9 mouse cellular contexts compared by ENCODE assay signal in the genomic region with DNA sequence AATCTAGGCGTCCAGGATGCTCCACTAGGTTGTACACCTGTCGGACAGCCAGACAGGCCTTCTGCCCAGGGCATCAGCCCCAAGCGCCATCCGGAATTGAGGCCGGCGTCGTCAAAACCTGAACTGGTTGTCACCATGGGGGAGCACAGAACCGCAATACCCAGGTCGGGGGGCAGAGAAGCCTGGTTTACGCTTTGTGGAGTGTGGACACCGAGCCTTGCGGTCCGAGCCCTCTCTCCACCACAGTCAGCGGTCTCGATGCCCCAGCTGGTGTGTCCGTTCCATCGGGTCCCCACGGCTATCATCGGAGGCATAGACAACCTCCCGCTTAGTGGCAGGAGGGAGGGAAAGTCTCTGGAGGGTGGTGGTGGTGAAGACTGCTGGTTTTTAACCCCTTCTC. TPM values are rescaled to one million over a fixed set of nuclear protein-coding genes. Genes with fewer than 3 reads are reported as not detected.
DNase-seq lines count a peak whose midpoint lies in the region; ATAC-seq and TF ChIP-seq lines count a peak whose summit lies in the region.
"Had no signal": no experiment of that assay in that cellular context is flagged by ENCODE, and none has a peak within 500 bp of the region (broad histone marks: within the 10 kb centered on the region; RNA-seq: fewer than 3 reads in every experiment).

No protein-coding gene starts in this region.

- no peak for ATAC-seq in kidney, embryonic 15.5 days (replicated peaks; ENCODE audit: low FRiP score)
- no peak for ATAC-seq in intestine, postnatal 0 days
- 0 out of 2 replicates have a peak, but pooled peaks have one; percentile 7 for ATAC-seq in neural tube, embryonic 11.5 days (ENCODE audit: insufficient read depth, low FRiP score, low TSS enrichment)

- no peaks in the 10 kb centered on the region for H3K36me3 ChIP-seq in kidney, embryonic 15.5 days
- H3K36me3 ChIP-seq in forebrain, embryonic 10.5 days (replicated peaks): no peaks in the 10 kb centered on the region
- no peaks in the 10 kb centered on the region for H3K36me3 ChIP-seq in intestine, postnatal 0 days (ENCODE audit: control insufficient read depth, insufficient read depth)
- H3K36me3 ChIP-seq in neural tube, embryonic 11.5 days (ENCODE audit: control insufficient read depth, insufficient read depth, low read length): peaks cover 2% of the 10 kb centered on the region; the same call in 1 of the 2 replicates

- TF ChIP-seq CTCF in intestine, postnatal 0 days (IDR thresholded peaks at IDR 0.05; ENCODE audit: low read depth): no peak

- no peak for DNase-seq in kidney, adult 9 months
- peak; percentile 38 for DNase-seq in forebrain, embryonic 10.5 days (ENCODE audit: extremely low spot score, low spot score)
- no peak for DNase-seq in neural tube, embryonic 11.5 days (ENCODE audit: low spot score)
- DNase-seq in layer of hippocampus, adult 9-11 months: no peak
- no peak for DNase-seq in thymus, postnatal 4 days
- DNase-seq in cerebellum, adult 18-20 months: no peak

- peaks cover 96% of the 10 kb centered on the region for H3K27me3 ChIP-seq in kidney, embryonic 15.5 days
- peaks cover 85% of the 10 kb centered on the region for H3K27me3 ChIP-seq in forebrain, embryonic 10.5 days (ENCODE audit: poor library complexity, severe bottlenecking)
- H3K27me3 ChIP-seq in intestine, postnatal 0 days (replicated peaks; ENCODE audit: control insufficient read depth, insufficient read depth, low read length): peaks cover 64% of the 10 kb centered on the region
- H3K27me3 ChIP-seq in neural tube, embryonic 11.5 days (ENCODE audit: control insufficient read depth, insufficient read depth, low read length): peaks cover 29% of the 10 kb centered on the region

- peak overlapping the region; percentile 55 for H3K4me2 ChIP-seq in kidney, embryonic 15.5 days
- peak overlapping the region; percentile 37; the same call in 1 of the 2 replicates for H3K4me2 ChIP-seq in intestine, postnatal 0 days (replicated peaks; ENCODE audit: low read depth)
- peak overlapping the region; percentile 42 for H3K4me2 ChIP-seq in neural tube, embryonic 11.5 days (ENCODE audit: low read depth)

- no peaks in the 10 kb centered on the region for H3K9me3 ChIP-seq in kidney, embryonic 15.5 days (replicated peaks)
- no peaks in the 10 kb centered on the region for H3K9me3 ChIP-seq in forebrain, embryonic 10.5 days
- H3K9me3 ChIP-seq in intestine, postnatal 0 days (ENCODE audit: control insufficient read depth): no peaks in the 10 kb centered on the region
- no peaks in the 10 kb centered on the region for H3K9me3 ChIP-seq in neural tube, embryonic 11.5 days (ENCODE audit: control insufficient read depth, low read length)

- peak overlapping the region; percentile 29 for H3K4me3 ChIP-seq in kidney, embryonic 15.5 days (replicated peaks)
- peak overlapping the region; percentile 55 for H3K4me3 ChIP-seq in forebrain, embryonic 10.5 days
- no peak overlapping the region; the same call in 1 of the 2 replicates for H3K4me3 ChIP-seq in intestine, postnatal 0 days (ENCODE audit: low read depth, low read length)
- peak overlapping the region; percentile 16 for H3K4me3 ChIP-seq in neural tube, embryonic 11.5 days (ENCODE audit: low read depth, low read length)

- peaks cover 33% of the 10 kb centered on the region for H3K4me1 ChIP-seq in kidney, embryonic 15.5 days
- H3K4me1 ChIP-seq in forebrain, embryonic 10.5 days: peaks cover 59% of the 10 kb centered on the region
- H3K4me1 ChIP-seq in intestine, postnatal 0 days (replicated peaks; ENCODE audit: control insufficient read depth, insufficient read depth, low read length): no peaks in the 10 kb centered on the region
- H3K4me1 ChIP-seq in neural tube, embryonic 11.5 days (ENCODE audit: control insufficient read depth, insufficient read depth, low read length): peaks cover 18% of the 10 kb centered on the region

- H3K27ac ChIP-seq in kidney, embryonic 15.5 days: no peak overlapping the region
- H3K27ac ChIP-seq in forebrain, embryonic 10.5 days: no peak overlapping the region
- no peak overlapping the region for H3K27ac ChIP-seq in intestine, postnatal 0 days (ENCODE audit: low read depth, low read length)
- H3K27ac ChIP-seq in neural tube, embryonic 11.5 days (ENCODE audit: low read depth, low read length): no peak overlapping the region

- H3K9ac ChIP-seq in kidney, embryonic 15.5 days: no peak overlapping the region
- no peak overlapping the region for H3K9ac ChIP-seq in intestine, postnatal 0 days (ENCODE audit: low read depth, low read length)
- H3K9ac ChIP-seq in neural tube, embryonic 11.5 days (ENCODE audit: low read length): peak overlapping the region; percentile 22

- WGBS in kidney, embryonic 15.5 days: 3% methylated on average over 20 of the region's 20 CpGs
- WGBS in forebrain, embryonic 10.5 days: under 1% methylated on average over 20 of the region's 20 CpGs
- 5% methylated on average over 20 of the region's 20 CpGs for WGBS in intestine, postnatal 0 days
- WGBS in neural tube, embryonic 11.5 days: under 1% methylated on average over 20 of the region's 20 CpGs

RNA-seq across cellular contexts. Expression of a gene that starts 24.4 kb away (rescaled TPM):
- not detected in 2 replicates for polyA plus RNA-seq in kidney, embryonic 15.5 days (2015; fragmentation: Nextera tagmentation; extraction: Ambion mirVana)
- 0.15 TPM in 1 of 2 replicates, not detected in the other for polyA plus RNA-seq in forebrain, embryonic 10.5 days (2016; fragmentation: Nextera tagmentation; extraction: Ambion mirVana)
- polyA plus RNA-seq in intestine, postnatal 0 days (2015; fragmentation: Nextera tagmentation; extraction: Ambion mirVana): not detected in 2 replicates
- polyA plus RNA-seq in neural tube, embryonic 11.5 days (2014; fragmentation: Nextera tagmentation; extraction: Ambion mirVana): 0.29 TPM in 1 of 2 replicates, not detected in the other
- polyA plus RNA-seq: small intestine, adult 2 months had no signal

RNA-seq across cellular contexts. Expression of a gene that starts 28.2 kb away (rescaled TPM):
- 3.5 and 3.9 TPM in 2 replicates for polyA plus RNA-seq in kidney, embryonic 15.5 days (2015; fragmentation: Nextera tagmentation; extraction: Ambion mirVana)
- polyA plus RNA-seq in forebrain, embryonic 10.5 days (2016; fragmentation: Nextera tagmentation; extraction: Ambion mirVana): 3.9 and 4.4 TPM in 2 replicates
- 1.1 and 1.2 TPM in 2 replicates for polyA plus RNA-seq in intestine, postnatal 0 days (2015; fragmentation: Nextera tagmentation; extraction: Ambion mirVana)
- 4.4 and 4.7 TPM in 2 replicates for polyA plus RNA-seq in neural tube, embryonic 11.5 days (2014; fragmentation: Nextera tagmentation; extraction: Ambion mirVana)

RNA-seq across cellular contexts. Expression of a gene that starts 37.1 kb away (rescaled TPM):
- polyA plus RNA-seq in kidney, embryonic 15.5 days (2015; fragmentation: Nextera tagmentation; extraction: Ambion mirVana): 0.67 and 0.93 TPM in 2 replicates
- 2.2 and 2.9 TPM in 2 replicates for polyA plus RNA-seq in forebrain, embryonic 10.5 days (2016; fragmentation: Nextera tagmentation; extraction: Ambion mirVana)
- polyA plus RNA-seq in intestine, postnatal 0 days (2015; fragmentation: Nextera tagmentation; extraction: Ambion mirVana): 0.18 and 0.24 TPM in 2 replicates
- polyA plus RNA-seq in neural tube, embryonic 11.5 days (2014; fragmentation: Nextera tagmentation; extraction: Ambion mirVana): 8.2 and 10.0 TPM in 2 replicates

RNA-seq across cellular contexts. Expression of a gene that starts 41.0 kb away (rescaled TPM):
- 21.4 and 24.1 TPM in 2 replicates for polyA plus RNA-seq in kidney, embryonic 15.5 days (2015; fragmentation: Nextera tagmentation; extraction: Ambion mirVana)
- polyA plus RNA-seq in forebrain, embryonic 10.5 days (2016; fragmentation: Nextera tagmentation; extraction: Ambion mirVana): 21.3 and 22.1 TPM in 2 replicates
- polyA plus RNA-seq in intestine, postnatal 0 days (2015; fragmentation: Nextera tagmentation; extraction: Ambion mirVana): 11.4 and 11.9 TPM in 2 replicates
- 27.2 and 31.4 TPM in 2 replicates for polyA plus RNA-seq in neural tube, embryonic 11.5 days (2014; fragmentation: Nextera tagmentation; extraction: Ambion mirVana)

RNA-seq across cellular contexts. Expression of a gene that starts 52.6 kb away (rescaled TPM):
- 27.7 and 28.9 TPM in 2 replicates for polyA plus RNA-seq in kidney, embryonic 15.5 days (2015; fragmentation: Nextera tagmentation; extraction: Ambion mirVana)
- 30.0 and 31.0 TPM in 2 replicates for polyA plus RNA-seq in forebrain, embryonic 10.5 days (2016; fragmentation: Nextera tagmentation; extraction: Ambion mirVana)
- 13.5 and 15.1 TPM in 2 replicates for polyA plus RNA-seq in intestine, postnatal 0 days (2015; fragmentation: Nextera tagmentation; extraction: Ambion mirVana)
- 25.5 and 26.2 TPM in 2 replicates for polyA plus RNA-seq in neural tube, embryonic 11.5 days (2014; fragmentation: Nextera tagmentation; extraction: Ambion mirVana)
